9 mouse cellular contexts compared by ENCODE assay signal in genomic region chr10:49782741-49783691, GRCm38 (mm10). TPM values are rescaled to one million over a fixed set of nuclear protein-coding genes. Genes with fewer than 3 reads are reported as not detected.
A peak's percentile ranks its signal among the peaks of the same experiment; 100 is the strongest.
DNase-seq lines count a peak whose midpoint lies in the region; ATAC-seq and TF ChIP-seq lines count a peak whose summit lies in the region.
"Had no signal": no experiment of that assay in that cellular context is flagged by ENCODE, and none has a peak within 500 bp of the region (broad histone marks: within the 10 kb centered on the region; RNA-seq: fewer than 3 reads in every experiment).

No protein-coding gene starts in this region.

- H3K36me3 ChIP-seq in embryonic facial prominence, embryonic 12.5 days, result no peaks in the 10 kb centered on the region
- no peaks in the 10 kb centered on the region for H3K36me3 ChIP-seq in limb, embryonic 14.5 days (ENCODE audit: control insufficient read depth, insufficient read depth, low read length)

- H3K27ac ChIP-seq in embryonic facial prominence, embryonic 12.5 days, result no peak overlapping the region
- no peak overlapping the region for H3K27ac ChIP-seq in limb, embryonic 14.5 days (replicated peaks; ENCODE audit: low read depth, low read length)
- H3K27ac ChIP-seq in olfactory bulb, adult 2 months (ENCODE audit: insufficient read depth, low read depth, low read length), result peak overlapping the region; percentile 71
- H3K27ac ChIP-seq: macrophage had no signal

- peak overlapping the region; percentile 24; the same call in 1 of the 2 replicates for H3K9ac ChIP-seq in embryonic facial prominence, embryonic 12.5 days
- H3K9ac ChIP-seq in limb, embryonic 14.5 days (ENCODE audit: low read depth, low read length, severe bottlenecking), result peak overlapping the region; percentile 44; the same call in 1 of the 2 replicates

- peak overlapping the region; percentile 48 for H3K4me3 ChIP-seq in embryonic facial prominence, embryonic 12.5 days
- H3K4me3 ChIP-seq in limb, embryonic 14.5 days (replicated peaks; ENCODE audit: low read length), result peak overlapping the region; percentile 48
- peak overlapping the region; percentile 52 for H3K4me3 ChIP-seq in olfactory bulb, adult 2 months (ENCODE audit: insufficient read depth, low read depth, low read length)

- H3K27me3 ChIP-seq in embryonic facial prominence, embryonic 12.5 days, result 0 out of 2 replicates have a peak, but pooled peaks cover 7% of the 10 kb centered on the region
- peaks cover 14% of the 10 kb centered on the region; the same call in 1 of the 2 replicates for H3K27me3 ChIP-seq in limb, embryonic 14.5 days (ENCODE audit: control insufficient read depth, insufficient read depth, low read length)

- TF ChIP-seq POLR2A in limb, embryonic 14.5 days (IDR thresholded peaks at IDR 0.05; ENCODE audit: borderline replicate concordance, extremely low read depth, insufficient read depth, insufficient read length), result no peak
- 0 out of 2 replicates have a peak, but pooled peaks have one; percentile 41 for TF ChIP-seq POLR2A in olfactory bulb, adult 2 months (IDR thresholded peaks at IDR 0.05; ENCODE audit: insufficient read depth, low read depth, low read length)

- TF ChIP-seq CTCF in olfactory bulb, adult 2 months (IDR thresholded peaks at IDR 0.05; ENCODE audit: insufficient read depth, low read depth, low read length), result no peak

- ATAC-seq in embryonic facial prominence, embryonic 12.5 days (ENCODE audit: insufficient number of reproducible peaks, insufficient read depth, low FRiP score, low TSS enrichment), result no peak
- peak; percentile 57; the same call in 1 of the 2 replicates for ATAC-seq in limb, embryonic 14.5 days (ENCODE audit: low FRiP score, low read depth)
- no peak for ATAC-seq in granulocyte monocyte progenitor cell, adult 5-6 weeks (replicated peaks; ENCODE audit: poor library complexity, severe bottlenecking)

- H3K9me3 ChIP-seq in embryonic facial prominence, embryonic 12.5 days, result no peaks in the 10 kb centered on the region
- H3K9me3 ChIP-seq in limb, embryonic 14.5 days (ENCODE audit: control insufficient read depth, low read length), result no peaks in the 10 kb centered on the region

- peak overlapping the region; percentile 82 for H3K4me2 ChIP-seq in embryonic facial prominence, embryonic 12.5 days (replicated peaks)
- H3K4me2 ChIP-seq in limb, embryonic 14.5 days (replicated peaks; ENCODE audit: low read depth, low read length, severe bottlenecking), result peak overlapping the region; percentile 90

- WGBS in embryonic facial prominence, embryonic 12.5 days, result under 1% methylated on average over 44 of the region's 44 CpGs
- WGBS in limb, embryonic 14.5 days, result 2% methylated on average over 44 of the region's 44 CpGs
- WGBS in olfactory bulb, adult 2 months, result under 1% methylated on average over 44 of the region's 44 CpGs

- H3K4me1 ChIP-seq in embryonic facial prominence, embryonic 12.5 days, result peaks cover 7% of the 10 kb centered on the region; the same call in 1 of the 2 replicates
- H3K4me1 ChIP-seq in limb, embryonic 14.5 days (ENCODE audit: control insufficient read depth, insufficient read depth, low read length), result peaks cover 17% of the 10 kb centered on the region; the same call in 1 of the 2 replicates
- peaks cover 12% of the 10 kb centered on the region for H3K4me1 ChIP-seq in olfactory bulb, adult 2 months (ENCODE audit: control insufficient read depth, insufficient read depth, low read length)

- peak; percentile 39 for DNase-seq in 3T3-L1 (ENCODE audit: low read depth, low spot score)
- peak; percentile 34 for DNase-seq in R1 (ENCODE audit: low read depth, low spot score)
- DNase-seq in heart, postnatal 4 days, result peak; percentile 11
- no peak for DNase-seq in limb, embryonic 14.5 days (ENCODE audit: low spot score)
- no peak for DNase-seq in adrenal gland, postnatal 25 days

RNA-seq across cellular contexts. Expression of gene Grik2, which starts 5.5 kb away (rescaled TPM):
- 2.1 and 3.3 TPM in 2 replicates for polyA plus RNA-seq in embryonic facial prominence, embryonic 12.5 days (2016; fragmentation: Nextera tagmentation; extraction: Ambion mirVana)
- 1 to 10 TPM in 1 of 2 experiments, under 1 TPM in 1; 0.91 to 1.2 TPM for total RNA-seq in heart, postnatal 4 days (2021)
- polyA plus RNA-seq in limb, embryonic 14.5 days (2012; rRNA removed), result 3.5 and 4.3 TPM in 2 replicates
- 2.7 and 4.6 TPM in 2 replicates for polyA plus RNA-seq in limb, embryonic 14.5 days (2014; fragmentation: Nextera tagmentation; extraction: Ambion mirVana)
- polyA plus RNA-seq in olfactory bulb, adult 2 months (2012; ENCODE audit: insufficient read depth, insufficient read length, low replicate concordance, missing spikeins), result 69.6 TPM in 1 of 2 replicates, not detected in the other
- total RNA-seq in adrenal gland, postnatal 25 days (2021), result 1.9 and 4.2 TPM in 2 replicates
- not detected in 2 replicates for total RNA-seq in granulocyte monocyte progenitor cell, adult 5-6 weeks (2014; fragmentation: Nextera tagmentation)
- total RNA-seq in granulocyte monocyte progenitor cell, adult 5-6 weeks (2017), result not detected in 2 replicates
- polyA plus RNA-seq: macrophage had no signal

Comparison
In these comparisons a context has a peak if more than half of its experiments do, and no peak if none do; other contexts are left out.
1. DNase-seq: peak in 3T3-L1 (single experiment), R1 (single experiment) and heart, postnatal 4 days (single experiment); none in limb, embryonic 14.5 days (single experiment) and adrenal gland, postnatal 25 days (single experiment).
2. Peak in every context shown above with its lines, with median percentiles within 50 percentile points of each other: H3K4me3 ChIP-seq.